Mouse (Mus musculus): Measurements from ENCODE around the gene Plcb4. TPM values are rescaled to one million over a fixed set of nuclear protein-coding genes. Genes with fewer than 3 reads are reported as not detected.
A peak's percentile ranks its signal among the peaks of the same experiment; 100 is the strongest.

The Plcb4 gene
- polyA plus RNA-seq, 1 experiment from 2014 or later, result 17.6 TPM

DNA sequence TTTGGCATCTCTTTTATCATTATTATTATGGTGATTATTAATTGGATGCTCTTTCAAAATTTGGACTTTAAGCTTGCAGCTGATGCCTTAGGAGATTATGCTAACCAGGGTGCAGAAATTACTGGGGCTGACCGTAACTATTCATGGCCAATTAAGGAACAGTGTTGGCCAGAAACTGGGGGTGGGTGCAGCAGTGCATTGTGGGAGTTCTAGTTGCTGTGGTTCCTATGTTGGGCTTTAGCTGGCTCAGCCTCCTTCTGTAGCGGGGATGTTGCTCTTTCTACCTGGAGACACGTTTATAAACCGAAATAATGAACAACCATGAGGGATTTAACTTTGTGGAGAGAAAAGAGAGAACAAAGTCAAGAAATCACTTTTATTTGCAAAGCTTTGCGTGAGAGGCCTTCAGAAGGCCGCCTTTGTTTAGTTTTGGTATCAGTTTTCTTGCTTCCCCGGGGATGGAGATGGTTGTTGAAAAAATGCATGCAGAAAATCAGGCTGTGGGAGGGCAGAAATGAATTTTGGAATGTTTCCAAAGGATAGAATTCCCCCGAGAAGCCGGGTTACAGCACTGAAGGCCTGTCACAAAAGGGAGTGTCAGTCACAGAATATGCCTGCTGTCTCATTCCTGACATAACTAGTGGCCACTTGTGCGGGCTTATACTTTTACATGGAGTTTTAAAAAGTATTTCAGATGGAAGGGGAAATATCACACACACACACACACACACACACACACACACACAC, 84.3 kb downstream of the Plcb4 start:
- H3K9ac ChIP-seq, result no peak overlapping the region
- peak overlapping the region; percentile 20; the same call in 1 of the 2 replicates for H3K4me2 ChIP-seq
- H3K9me3 ChIP-seq, result no peaks in the 10 kb centered on the region
- WGBS, result 16% methylated on average over 10 of the region's 10 CpGs
- ATAC-seq (ENCODE audit: insufficient number of reproducible peaks, insufficient read depth, low FRiP score, low TSS enrichment, low read depth), result 0 out of 2 replicates have a peak, but pooled peaks have one; percentile 34
- no peak overlapping the region for H3K4me3 ChIP-seq
- no peaks in the 10 kb centered on the region for H3K27me3 ChIP-seq
- no peaks in the 10 kb centered on the region for H3K36me3 ChIP-seq
- peak overlapping the region; percentile 87 for H3K27ac ChIP-seq
- H3K4me1 ChIP-seq, result peaks cover 29% of the 10 kb centered on the region

DNA sequence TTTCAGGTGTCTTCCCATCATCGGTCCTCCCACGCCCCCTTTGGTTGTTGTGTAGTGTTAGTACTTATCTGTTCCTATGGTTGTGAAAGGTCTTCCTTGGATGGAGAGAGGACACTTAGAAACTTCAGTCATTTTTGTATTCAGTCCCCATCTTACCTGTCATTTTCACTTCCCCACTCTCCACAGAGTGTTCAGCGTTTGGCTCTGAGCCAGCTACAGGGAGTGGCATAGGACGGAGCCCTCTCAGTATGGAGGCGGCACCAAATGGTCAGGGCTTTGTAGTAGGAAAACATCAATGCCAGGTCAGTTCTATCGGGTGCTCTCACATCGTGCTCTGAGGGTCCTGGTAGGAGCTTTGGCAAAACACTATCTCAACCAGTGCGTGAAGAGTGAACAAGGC, 85.9 kb downstream of the Plcb4 start:
- H3K27ac ChIP-seq, result no peak overlapping the region
- no peaks in the 10 kb centered on the region for H3K27me3 ChIP-seq
- H3K4me1 ChIP-seq, result peaks cover 38% of the 10 kb centered on the region
- no peak overlapping the region for H3K9ac ChIP-seq
- H3K36me3 ChIP-seq, result no peaks in the 10 kb centered on the region
- WGBS, result 84% methylated on average over 8 of the region's 8 CpGs
- H3K9me3 ChIP-seq, result no peaks in the 10 kb centered on the region
- no peak overlapping the region for H3K4me2 ChIP-seq
- no peak overlapping the region for H3K4me3 ChIP-seq
- no peak for ATAC-seq (ENCODE audit: insufficient number of reproducible peaks, insufficient read depth, low FRiP score, low TSS enrichment, low read depth)

DNA sequence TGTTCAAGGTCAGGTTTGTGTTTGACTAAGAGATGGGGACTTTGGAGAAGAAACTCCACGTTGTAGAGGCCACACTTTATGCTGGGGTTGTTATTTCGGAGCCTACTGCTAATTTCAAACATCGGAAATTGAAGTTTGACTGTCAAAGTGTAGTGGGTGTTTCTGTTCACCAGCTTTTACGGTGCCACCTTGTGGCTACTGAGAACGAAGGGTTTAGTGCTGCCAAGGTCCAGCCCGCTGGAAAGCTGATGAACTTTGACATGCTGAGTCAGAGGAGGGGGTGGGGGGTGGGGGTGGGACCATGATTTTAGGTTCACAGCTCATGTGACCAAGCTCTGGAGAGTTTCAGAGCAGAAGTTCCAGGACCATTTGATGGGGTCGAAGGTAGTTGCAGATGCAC, 86.3 kb downstream of the Plcb4 start:
- H3K4me2 ChIP-seq, result no peak overlapping the region
- H3K9me3 ChIP-seq, result no peaks in the 10 kb centered on the region
- H3K4me1 ChIP-seq, result peaks cover 41% of the 10 kb centered on the region
- no peak overlapping the region for H3K4me3 ChIP-seq
- H3K36me3 ChIP-seq, result no peaks in the 10 kb centered on the region
- no peak overlapping the region for H3K27ac ChIP-seq
- no peaks in the 10 kb centered on the region for H3K27me3 ChIP-seq
- ATAC-seq (ENCODE audit: insufficient number of reproducible peaks, insufficient read depth, low FRiP score, low TSS enrichment, low read depth), result no peak
- WGBS, result 63% methylated on average over 7 of the region's 7 CpGs
- no peak overlapping the region for H3K9ac ChIP-seq

DNA sequence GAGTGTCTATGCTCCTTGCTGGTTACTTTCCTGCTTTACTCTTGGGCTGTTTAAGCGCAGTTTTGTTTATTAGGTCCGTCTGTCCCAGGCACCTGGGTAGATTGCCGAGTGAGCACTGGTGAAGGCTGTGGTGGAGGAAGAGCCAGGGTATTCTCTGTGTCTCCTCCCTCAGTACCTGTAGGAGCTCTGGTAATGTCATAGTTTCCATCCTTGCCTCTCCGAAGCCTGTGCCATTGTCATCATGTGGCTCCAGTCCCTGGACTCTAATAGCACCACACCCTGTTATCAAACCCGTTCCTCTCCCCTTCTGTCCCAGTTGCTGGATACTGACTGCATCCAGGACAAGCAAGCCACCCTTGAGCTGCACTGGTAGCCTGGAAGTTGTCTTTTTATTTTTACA, 89.6 kb downstream of the Plcb4 start:
- Histone ChIP-seq H3K27me3 (no peaks in the 10 kb centered on the region), H3K4me2 (no peak overlapping the region), H3K9ac (no peak overlapping the region), H3K4me1 (peaks cover 29% of the 10 kb centered on the region), H3K36me3 (no peaks in the 10 kb centered on the region), H3K27ac (no peak overlapping the region), H3K4me3 (no peak overlapping the region), H3K9me3 (no peaks in the 10 kb centered on the region)
- no peak for ATAC-seq (ENCODE audit: insufficient number of reproducible peaks, insufficient read depth, low FRiP score, low TSS enrichment, low read depth)
- WGBS, result 84% methylated on average over 5 of the region's 5 CpGs

DNA sequence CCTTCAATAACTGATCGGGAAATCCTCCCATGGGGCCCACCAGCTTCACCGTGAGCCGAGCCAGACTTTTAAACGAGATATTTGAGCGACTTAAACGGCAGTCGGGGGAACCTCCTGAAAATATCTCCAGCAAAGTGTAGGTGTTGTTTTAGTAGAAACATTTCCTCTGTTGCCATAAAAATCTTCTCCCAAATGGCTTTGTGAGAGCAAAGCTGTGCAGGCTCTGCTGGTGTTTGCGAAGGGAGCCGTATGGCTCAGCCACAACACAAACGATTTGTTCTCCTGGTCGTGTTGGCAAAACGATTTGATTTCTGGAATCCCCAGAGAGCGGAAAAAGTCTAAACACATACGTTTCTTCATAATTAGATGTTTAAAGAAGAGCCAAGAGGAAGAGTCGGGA, 90.8 kb downstream of the Plcb4 start:
- H3K9ac ChIP-seq, result no peak overlapping the region
- 39% methylated on average over 15 of the region's 15 CpGs for WGBS
- H3K27ac ChIP-seq, result no peak overlapping the region
- H3K4me3 ChIP-seq, result no peak overlapping the region
- peaks cover 20% of the 10 kb centered on the region for H3K4me1 ChIP-seq
- no peaks in the 10 kb centered on the region for H3K9me3 ChIP-seq
- no peak overlapping the region for H3K4me2 ChIP-seq
- no peaks in the 10 kb centered on the region for H3K36me3 ChIP-seq
- no peaks in the 10 kb centered on the region for H3K27me3 ChIP-seq
- no peak for ATAC-seq (ENCODE audit: insufficient number of reproducible peaks, insufficient read depth, low FRiP score, low TSS enrichment, low read depth)

DNA sequence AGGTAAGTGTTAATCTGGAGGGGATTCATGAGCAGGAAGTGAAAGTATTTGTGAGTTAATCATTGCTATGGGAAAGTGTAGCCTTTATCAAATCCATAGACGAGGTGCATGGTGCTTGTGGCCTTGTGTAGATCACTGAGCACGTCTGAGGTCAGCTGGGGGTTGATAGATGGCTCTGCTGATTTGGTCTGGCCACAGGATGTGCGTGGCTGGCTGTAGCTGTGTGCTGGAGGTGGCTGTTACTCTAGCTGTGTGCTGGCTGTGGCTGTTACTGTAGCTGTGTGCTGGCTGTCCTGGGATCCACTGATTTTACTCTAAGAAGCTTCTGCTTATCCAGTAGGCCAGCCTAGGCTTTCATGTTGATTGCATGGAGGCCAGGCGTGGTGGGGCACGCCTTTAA, 91.9 kb downstream of the Plcb4 start:
- Histone ChIP-seq H3K4me1 (peaks cover 17% of the 10 kb centered on the region), H3K4me2 (no peak overlapping the region), H3K27me3 (no peaks in the 10 kb centered on the region), H3K4me3 (no peak overlapping the region), H3K27ac (no peak overlapping the region), H3K36me3 (no peaks in the 10 kb centered on the region), H3K9ac (no peak overlapping the region), H3K9me3 (no peaks in the 10 kb centered on the region)
- ATAC-seq (ENCODE audit: insufficient number of reproducible peaks, insufficient read depth, low FRiP score, low TSS enrichment, low read depth), result no peak
- WGBS, result 82% methylated on average over 5 of the region's 5 CpGs

DNA sequence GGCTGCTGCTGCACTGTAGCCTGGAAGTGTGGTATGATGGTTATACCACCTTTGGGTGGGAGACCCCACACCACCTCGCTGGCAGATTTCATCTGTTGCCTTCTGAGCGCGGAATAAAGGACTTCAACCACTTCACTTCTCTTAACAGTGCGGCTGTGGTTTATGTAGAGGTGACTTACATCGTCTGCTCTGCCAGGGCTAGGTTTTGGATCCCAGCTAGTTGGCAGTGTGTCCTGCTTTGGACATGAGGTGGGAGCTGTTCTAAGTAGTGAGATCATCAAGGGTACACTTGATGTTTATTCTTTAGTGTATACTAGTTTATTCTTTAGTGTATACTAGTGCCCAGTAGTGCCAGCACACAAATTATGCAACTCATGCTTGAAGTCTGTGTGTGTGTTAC, 97.0 kb downstream of the Plcb4 start:
- no peaks in the 10 kb centered on the region for H3K4me1 ChIP-seq
- no peaks in the 10 kb centered on the region for H3K36me3 ChIP-seq
- H3K9me3 ChIP-seq, result no peaks in the 10 kb centered on the region
- ATAC-seq (ENCODE audit: insufficient number of reproducible peaks, insufficient read depth, low FRiP score, low TSS enrichment, low read depth), result no peak
- H3K27me3 ChIP-seq, result no peaks in the 10 kb centered on the region
- H3K4me2 ChIP-seq, result no peak overlapping the region
- 90% methylated on average over 5 of the region's 5 CpGs for WGBS
- H3K27ac ChIP-seq, result no peak overlapping the region
- no peak overlapping the region for H3K9ac ChIP-seq
- no peak overlapping the region for H3K4me3 ChIP-seq

DNA sequence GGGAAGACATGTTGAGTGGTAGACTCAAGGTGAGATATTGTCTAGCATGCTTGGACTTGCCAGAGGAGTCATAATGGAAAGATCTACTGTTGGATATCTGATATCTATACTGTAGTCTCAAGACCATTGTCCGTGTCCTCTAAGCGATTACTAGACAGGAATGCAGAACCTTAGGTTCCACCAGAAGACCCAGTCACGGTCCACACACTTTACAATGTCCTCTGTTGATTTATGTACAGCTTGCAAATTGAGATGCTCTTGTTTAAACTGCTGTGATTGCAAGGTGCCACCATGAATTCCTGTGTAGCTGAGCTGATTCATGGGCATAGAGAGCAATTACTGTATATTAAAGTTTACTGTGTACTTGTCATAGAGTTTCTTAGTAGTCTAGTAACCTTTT, 98.7 kb downstream of the Plcb4 start:
- no peak overlapping the region for H3K4me3 ChIP-seq
- no peaks in the 10 kb centered on the region for H3K36me3 ChIP-seq
- H3K27ac ChIP-seq, result no peak overlapping the region
- H3K4me1 ChIP-seq, result 0 out of 2 replicates have a peak, but pooled peaks cover 4% of the 10 kb centered on the region
- no peak for ATAC-seq (ENCODE audit: insufficient number of reproducible peaks, insufficient read depth, low FRiP score, low TSS enrichment, low read depth)
- H3K9me3 ChIP-seq, result no peaks in the 10 kb centered on the region
- 91% methylated on average over 3 of the region's 3 CpGs for WGBS
- H3K9ac ChIP-seq, result no peak overlapping the region
- H3K4me2 ChIP-seq, result no peak overlapping the region
- no peaks in the 10 kb centered on the region for H3K27me3 ChIP-seq

DNA sequence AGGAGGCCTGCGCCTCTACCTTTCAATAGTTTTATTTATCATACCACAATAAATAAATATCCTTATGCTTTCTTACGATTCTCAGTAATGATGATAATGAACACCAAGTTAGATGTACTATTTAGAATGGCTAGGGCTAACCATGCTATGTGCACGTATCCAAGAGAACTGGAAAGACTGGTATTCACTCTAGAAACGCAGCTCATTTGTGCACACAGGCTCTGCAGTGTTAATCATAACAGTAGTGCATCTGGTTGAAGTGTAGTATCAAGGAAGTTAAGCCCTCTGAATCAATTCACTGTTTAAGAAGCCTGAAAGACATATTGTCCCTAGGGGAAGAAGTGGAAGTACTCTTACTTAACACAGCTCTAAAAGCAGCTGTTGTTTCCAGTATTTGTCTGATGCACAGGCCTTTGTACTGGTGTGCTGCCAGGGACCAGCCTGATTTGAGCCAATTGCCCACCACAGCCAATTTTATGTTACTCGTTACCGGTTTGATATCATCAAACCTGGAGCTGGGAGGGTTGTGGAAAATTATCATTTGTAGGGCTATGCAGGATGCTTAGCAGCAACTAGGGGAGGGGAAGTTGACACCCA, 100.8 kb downstream of the Plcb4 start:
- Histone ChIP-seq H3K4me2 (no peak overlapping the region), H3K27ac (no peak overlapping the region), H3K27me3 (no peaks in the 10 kb centered on the region), H3K36me3 (no peaks in the 10 kb centered on the region), H3K9ac (no peak overlapping the region), H3K4me1 (peaks cover 4% of the 10 kb centered on the region; the same call in 1 of the 2 replicates), H3K4me3 (no peak overlapping the region), H3K9me3 (no peaks in the 10 kb centered on the region)
- WGBS, result 51% methylated on average over 6 of the region's 6 CpGs
- ATAC-seq (ENCODE audit: insufficient number of reproducible peaks, insufficient read depth, low FRiP score, low TSS enrichment, low read depth), result no peak

DNA sequence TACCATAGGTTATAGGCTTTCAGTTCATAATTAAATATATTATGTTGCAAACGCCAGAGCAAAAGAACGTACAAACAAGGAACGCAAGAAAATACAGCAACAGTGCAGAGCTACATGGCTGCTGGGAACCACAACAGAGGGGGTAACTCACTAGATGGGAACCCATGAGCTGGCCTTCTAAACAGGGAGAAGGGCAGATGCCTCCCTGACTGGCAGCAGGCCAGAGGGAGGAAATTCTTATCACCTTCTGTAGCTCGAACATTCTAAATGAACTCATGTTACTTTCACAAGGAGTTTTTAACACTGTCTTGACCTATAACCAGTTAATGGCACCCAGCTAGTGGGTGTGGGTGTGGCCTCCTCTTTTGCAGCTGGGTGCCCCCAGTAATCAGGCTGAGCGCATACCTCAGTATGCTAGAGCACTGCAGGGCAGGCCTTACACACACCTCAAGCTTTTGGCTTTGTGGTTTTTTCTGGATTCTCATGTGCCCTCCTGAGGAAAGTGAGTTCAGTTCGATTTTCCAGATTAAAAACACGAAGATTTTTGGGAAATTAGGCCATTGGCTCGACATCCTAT, 102.5 kb downstream of the Plcb4 start:
- WGBS, result 66% methylated on average over 8 of the region's 8 CpGs
- Histone ChIP-seq H3K27ac (no peak overlapping the region), H3K4me1 (peaks cover 10% of the 10 kb centered on the region), H3K4me3 (no peak overlapping the region), H3K27me3 (no peaks in the 10 kb centered on the region), H3K36me3 (no peaks in the 10 kb centered on the region), H3K4me2 (no peak overlapping the region), H3K9me3 (no peaks in the 10 kb centered on the region), H3K9ac (no peak overlapping the region)
- no peak for ATAC-seq (ENCODE audit: insufficient number of reproducible peaks, insufficient read depth, low FRiP score, low TSS enrichment, low read depth)

DNA sequence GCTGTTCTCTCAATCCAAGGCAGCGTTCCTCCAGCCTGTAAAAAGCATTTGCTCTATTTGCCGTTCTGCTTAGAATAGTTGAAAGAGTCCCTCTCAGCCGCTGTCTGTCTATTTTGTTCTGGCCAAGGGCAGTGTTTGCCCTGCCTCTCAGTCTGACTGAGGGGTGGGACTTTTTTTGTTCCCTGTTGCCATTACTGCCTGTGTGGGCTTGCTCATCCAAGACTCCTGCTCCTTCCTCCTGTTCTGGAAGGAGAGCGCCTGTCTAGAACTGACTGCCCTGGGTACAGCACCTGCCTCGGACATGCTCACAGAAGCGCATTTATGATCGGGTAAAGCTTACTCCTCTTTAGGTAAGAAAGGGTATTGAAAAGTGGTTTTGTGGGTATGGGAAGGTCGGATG, 105.9 kb downstream of the Plcb4 start:
- no peaks in the 10 kb centered on the region for H3K36me3 ChIP-seq
- peak overlapping the region; percentile 16; the same call in 1 of the 2 replicates for H3K27ac ChIP-seq
- H3K4me2 ChIP-seq, result no peak overlapping the region
- H3K9ac ChIP-seq, result no peak overlapping the region
- ATAC-seq (ENCODE audit: insufficient number of reproducible peaks, insufficient read depth, low FRiP score, low TSS enrichment, low read depth), result no peak
- H3K27me3 ChIP-seq, result no peaks in the 10 kb centered on the region
- H3K4me3 ChIP-seq, result no peak overlapping the region
- H3K9me3 ChIP-seq, result no peaks in the 10 kb centered on the region
- H3K4me1 ChIP-seq, result peaks cover 32% of the 10 kb centered on the region
- 47% methylated on average over 8 of the region's 8 CpGs for WGBS

DNA sequence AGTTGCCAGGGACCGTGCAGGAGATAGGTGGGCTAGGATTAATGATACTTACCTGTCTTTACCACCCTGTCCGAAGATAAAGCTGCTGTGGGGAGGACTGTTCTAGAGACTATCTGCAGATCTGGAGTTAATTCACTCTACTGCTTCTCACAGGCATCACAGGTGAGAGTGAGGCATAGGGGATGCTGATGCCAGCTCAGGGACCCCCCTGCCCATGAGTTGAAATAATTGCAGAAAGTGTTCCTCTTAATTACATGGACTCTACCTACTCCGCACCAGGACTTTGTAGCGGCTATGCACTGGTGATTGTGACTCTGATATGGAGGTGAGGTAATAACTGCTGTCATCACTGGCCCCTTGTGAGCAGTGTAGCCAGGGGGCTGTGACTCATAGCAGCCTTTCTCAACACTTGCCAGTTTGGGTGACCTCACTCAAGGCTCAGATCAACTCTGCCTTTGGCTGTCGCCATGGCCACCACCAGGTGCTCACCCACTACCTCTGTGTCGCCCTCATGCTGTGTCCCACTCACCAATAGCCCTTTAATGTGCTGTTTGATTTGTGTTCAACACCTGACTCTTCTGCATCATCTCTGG, 107.8 kb downstream of the Plcb4 start:
- Histone ChIP-seq H3K4me2 (no peak overlapping the region), H3K9me3 (no peaks in the 10 kb centered on the region), H3K4me1 (peaks cover 32% of the 10 kb centered on the region), H3K36me3 (no peaks in the 10 kb centered on the region), H3K4me3 (no peak overlapping the region), H3K27ac (no peak overlapping the region), H3K27me3 (no peaks in the 10 kb centered on the region), H3K9ac (no peak overlapping the region)
- ATAC-seq (ENCODE audit: insufficient number of reproducible peaks, insufficient read depth, low FRiP score, low TSS enrichment, low read depth), result no peak
- 85% methylated on average over 6 of the region's 6 CpGs for WGBS
